Mouse (Mus musculus) spleen, adult 10 weeks (tissue): Measurements from ENCODE around the gene Gm7356. TPM values are rescaled to one million over a fixed set of nuclear protein-coding genes. Genes with fewer than 3 reads are reported as not detected.

ENCODE experiments used
- polyA plus RNA-seq: library from polyadenylated mRNA; stranded (reverse); fragments of 350-450 nt; fragmentation: Illumina TruSeq; extraction: RNeasy Lipid Tissue Mini Kit (QIAGEN cat#74804); gene quantifications from one replicate; pipeline ENCODE4 v1.2.3, GENCODE M21; 2015; ENCODE audit warnings: low replicate concordance; ENCODE audit not compliant: insufficient read depth

The Gm7356 gene
- not detected for polyA plus RNA-seq

GRCm38 (mm10) chr17:14003604-14004003 lies at the start of gene Gm7356:
TSS of gene Gm7356 (minus strand) at chr17:14003704.

Other genes starting within 250 kb of the Gm7356 start
- 23.1 TPM for gene Afdn, start 243.2 kb downstream of the Gm7356 start, polyA plus RNA-seq
- gene Tcte2, start 241.9 kb downstream of the Gm7356 start, polyA plus RNA-seq: 0.21 TPM
- gene Gm7168, start 55.3 kb downstream of the Gm7356 start, polyA plus RNA-seq: not detected
- not detected for gene Gm7358, start 55.8 kb upstream of the Gm7356 start, polyA plus RNA-seq
- not detected for gene Dact2, start 200.6 kb upstream of the Gm7356 start, polyA plus RNA-seq